Mouse (Mus musculus) macrophage (primary cell): ENCODE measurements around the gene Lrit3. TPM values are rescaled to one million over a fixed set of nuclear protein-coding genes. Genes with fewer than 3 reads are reported as not detected.
A peak's percentile ranks its signal among the peaks of the same experiment; 100 is the strongest.

ENCODE experiments used
- H3K27ac ChIP-seq: fragments of 350-480 bp; formaldehyde crosslinking; 2 replicates; pipeline ENCODE4 v1.9.0; 2021
- H3K36me3 ChIP-seq: fragments of 350-480 bp; formaldehyde crosslinking; 2 replicates; pipeline ENCODE4 v1.9.0; 2021; ENCODE audit errors: inconsistent target
- H3K4me3 ChIP-seq: fragments of 350-480 bp; formaldehyde crosslinking; 2 replicates; pipeline ENCODE4 v1.9.0; 2021; ENCODE audit errors: inconsistent target
- H3K79me2 ChIP-seq: fragments of 350-480 bp; formaldehyde crosslinking; 2 replicates; pipeline ENCODE4 v1.9.0; 2021; ENCODE audit errors: inconsistent target
- WGBS: methylation state at CpG from one replicate; pipeline ENCODE4 v1.1.7; 2026; ENCODE audit warnings: inconsistent platforms; ENCODE audit not compliant: missing documents; 5-methylcytosine and 5-hydroxymethylcytosine counted together
- polyA plus RNA-seq: library from polyadenylated mRNA; stranded (reverse); fragments of 250-400 nt; gene quantifications from 3 replicates; pipeline ENCODE4 v1.2.4, GENCODE M21; 2018; ENCODE audit warnings: inconsistent platforms
- total RNA-seq, 78 experiments: library from RNA; depleted of rRNA; stranded (reverse); fragments of 250-400 nt; gene quantifications; 1 replicate in 9 of 78; 2 replicates in 24 of 78; 3 replicates in 43 of 78; 4 replicates in 2 of 78; pipeline ENCODE4 v1.2.4; 2018; ENCODE audit warnings: inconsistent platforms in 56 of 78

The Lrit3 gene
- total RNA-seq (2018; cell fraction: chromatin; rRNA removed): not detected
- total RNA-seq (2018; cell fraction: cytosol; rRNA removed): not detected
- total RNA-seq (2018; cell fraction: nucleus; rRNA removed): not detected
- polyA plus RNA-seq: not detected in 3 replicates

DNA sequence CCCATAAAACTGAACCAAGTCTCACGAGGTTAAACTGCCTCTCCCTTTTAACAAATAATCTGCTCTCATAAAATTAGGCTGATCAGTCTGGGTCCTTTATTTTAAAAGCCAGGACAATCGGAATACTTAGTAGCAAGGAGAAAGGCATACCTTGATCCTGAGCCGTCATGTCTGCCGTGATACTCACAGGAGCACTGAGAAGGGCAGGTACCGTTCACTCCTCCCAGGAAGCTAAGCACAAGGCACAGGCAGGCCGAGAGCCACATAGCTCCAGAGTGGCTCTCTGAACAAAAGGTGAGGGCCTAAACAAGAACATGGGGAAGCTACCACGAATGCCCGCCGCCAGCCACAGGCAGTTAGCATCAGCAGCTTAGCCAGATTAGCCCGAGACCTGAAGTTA lies at the start of gene Lrit3:
Lrit3 (minus strand) TSS at position 266 of the 400 bp plus-strand sequence.
- Histone ChIP-seq H3K4me3 (no peak within 1 kb of the TSS), H3K36me3 (no peaks in the 10 kb centered on the region), H3K27ac (no peak within 1 kb of the TSS), H3K79me2 (no peaks in the 10 kb centered on the region)
- 87% methylated on average over 10 of the region's 10 CpGs for WGBS

DNA sequence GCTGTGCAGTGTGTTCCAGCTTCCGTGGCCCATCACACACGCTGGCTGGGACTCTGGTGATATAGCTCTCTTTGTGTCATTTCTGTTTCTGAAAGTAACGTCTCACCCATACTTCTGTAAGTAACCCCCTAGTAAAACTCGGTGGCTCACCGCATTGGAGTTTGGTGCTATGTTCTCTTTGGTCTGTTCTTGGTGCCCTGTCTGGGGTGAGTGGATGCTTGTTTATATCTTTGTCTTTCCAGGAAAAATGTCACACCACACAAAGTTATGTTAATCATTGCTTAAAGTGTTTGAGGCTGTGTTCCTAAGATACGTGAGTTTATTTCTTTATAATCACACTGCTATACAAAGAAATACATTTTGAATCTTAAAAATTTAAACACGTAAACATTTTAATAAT lies 43.0 kb upstream of the Lrit3 start:
- Histone ChIP-seq H3K36me3 (no peaks in the 10 kb centered on the region), H3K27ac (no peak overlapping the region), H3K79me2 (no peaks in the 10 kb centered on the region), H3K4me3 (no peak overlapping the region)
- 88% methylated on average over 7 of the region's 7 CpGs for WGBS

DNA sequence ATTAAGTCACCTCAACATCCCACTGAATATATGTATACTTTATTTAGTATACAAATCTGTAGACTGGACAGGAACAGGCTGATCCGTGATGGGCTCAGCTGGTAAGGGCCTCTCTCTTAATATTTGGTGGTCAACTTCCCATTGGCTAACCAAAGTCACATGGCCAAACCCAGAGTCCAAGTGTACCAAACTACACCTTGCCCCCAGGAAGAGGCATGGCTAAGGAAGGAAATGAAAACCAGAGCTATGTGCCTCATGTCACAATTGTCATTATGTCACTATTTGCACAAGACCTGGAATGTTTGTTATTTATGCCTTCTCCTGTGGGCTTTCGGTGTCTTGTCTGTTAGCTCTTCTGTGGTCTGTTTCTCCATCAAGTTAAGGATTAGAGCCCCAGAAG lies 42.0 kb upstream of the Lrit3 start:
- H3K4me3 ChIP-seq: no peak overlapping the region
- H3K36me3 ChIP-seq: no peaks in the 10 kb centered on the region
- 75% methylated on average over 2 of the region's 2 CpGs for WGBS
- H3K79me2 ChIP-seq: no peaks in the 10 kb centered on the region
- no peak overlapping the region for H3K27ac ChIP-seq

DNA sequence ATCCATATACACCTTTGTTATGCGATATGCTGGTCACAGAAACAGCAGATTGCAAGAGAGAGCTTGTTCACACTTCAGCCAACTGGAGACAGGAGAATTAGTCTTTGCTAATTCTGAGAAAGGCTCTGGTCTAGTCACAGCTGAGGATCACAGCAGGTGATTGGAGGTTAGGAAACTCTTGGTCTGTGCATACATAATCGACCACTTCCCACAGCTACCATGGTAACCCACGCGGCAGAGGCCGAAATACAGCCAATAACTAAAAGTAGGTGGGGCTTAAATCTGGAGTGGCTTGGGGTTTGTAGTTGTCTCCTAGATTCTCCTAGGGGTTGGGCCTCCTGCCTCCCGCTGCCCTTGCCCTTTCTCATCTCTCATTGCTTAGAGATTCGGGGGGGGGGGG lies 34.2 kb upstream of the Lrit3 start:
- Histone ChIP-seq H3K36me3 (no peaks in the 10 kb centered on the region), H3K79me2 (no peaks in the 10 kb centered on the region), H3K4me3 (no peak overlapping the region), H3K27ac (no peak overlapping the region)
- 73% methylated on average over 7 of the region's 7 CpGs for WGBS

DNA sequence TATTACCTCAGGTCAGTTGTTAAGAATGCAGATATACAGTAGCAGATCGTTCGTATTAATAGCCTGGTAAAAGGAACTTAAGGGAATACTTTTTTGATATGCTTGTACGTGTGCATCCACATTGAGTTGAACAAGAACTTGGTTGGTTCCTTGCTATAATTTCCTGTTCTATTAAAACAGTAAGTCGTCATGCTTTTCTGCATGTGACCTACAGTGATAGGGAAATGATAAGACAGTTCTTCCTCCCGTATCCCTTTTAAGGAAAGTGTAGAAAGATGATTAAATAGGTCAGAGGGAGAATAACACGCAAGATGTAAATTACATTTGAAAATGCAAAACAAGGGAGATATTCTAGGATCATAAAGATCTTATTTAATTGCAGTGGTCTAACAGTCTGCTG lies 33.1 kb upstream of the Lrit3 start:
- H3K27ac ChIP-seq: no peak overlapping the region
- whole genome bisulfite sequencing: 81% methylated on average over 6 of the region's 6 CpGs
- H3K4me3 ChIP-seq: no peak overlapping the region
- H3K79me2 ChIP-seq: no peaks in the 10 kb centered on the region
- no peaks in the 10 kb centered on the region for H3K36me3 ChIP-seq

DNA sequence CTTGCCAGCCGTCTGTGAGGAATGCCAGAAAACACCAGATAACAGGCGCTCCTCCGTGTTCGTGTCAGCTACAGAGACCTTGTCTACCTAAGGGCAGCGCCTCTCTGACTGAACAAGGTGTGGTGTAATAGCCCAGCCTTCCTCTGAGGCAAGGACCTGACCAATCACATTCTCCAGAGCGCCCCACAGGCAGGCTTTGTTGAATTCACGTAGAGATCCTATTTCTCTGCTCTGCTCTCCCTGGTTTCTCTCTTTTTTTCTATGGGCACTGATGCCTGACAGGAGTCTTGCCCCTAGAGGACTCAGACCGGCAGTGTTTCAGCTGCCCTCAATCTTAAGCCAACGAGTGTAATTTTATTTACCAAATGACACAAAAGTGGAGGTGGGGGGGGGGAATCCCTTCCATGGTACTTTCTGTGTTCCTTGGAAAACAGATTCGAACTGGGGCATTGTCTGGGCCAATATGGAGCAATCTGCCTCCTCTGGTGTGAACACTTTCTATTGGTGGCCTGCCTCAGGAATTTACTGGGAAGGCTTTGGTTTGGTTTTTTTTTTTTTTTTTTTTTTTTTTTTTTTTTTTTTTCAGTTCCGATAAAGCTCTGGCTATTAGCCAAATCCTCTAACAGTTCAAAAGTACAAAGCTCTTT lies 32.3 kb upstream of the Lrit3 start:
- WGBS: 44% methylated on average over 10 of the region's 11 CpGs
- H3K36me3 ChIP-seq: no peaks in the 10 kb centered on the region
- no peak overlapping the region for H3K27ac ChIP-seq
- H3K4me3 ChIP-seq: no peak overlapping the region
- H3K79me2 ChIP-seq: no peaks in the 10 kb centered on the region

DNA sequence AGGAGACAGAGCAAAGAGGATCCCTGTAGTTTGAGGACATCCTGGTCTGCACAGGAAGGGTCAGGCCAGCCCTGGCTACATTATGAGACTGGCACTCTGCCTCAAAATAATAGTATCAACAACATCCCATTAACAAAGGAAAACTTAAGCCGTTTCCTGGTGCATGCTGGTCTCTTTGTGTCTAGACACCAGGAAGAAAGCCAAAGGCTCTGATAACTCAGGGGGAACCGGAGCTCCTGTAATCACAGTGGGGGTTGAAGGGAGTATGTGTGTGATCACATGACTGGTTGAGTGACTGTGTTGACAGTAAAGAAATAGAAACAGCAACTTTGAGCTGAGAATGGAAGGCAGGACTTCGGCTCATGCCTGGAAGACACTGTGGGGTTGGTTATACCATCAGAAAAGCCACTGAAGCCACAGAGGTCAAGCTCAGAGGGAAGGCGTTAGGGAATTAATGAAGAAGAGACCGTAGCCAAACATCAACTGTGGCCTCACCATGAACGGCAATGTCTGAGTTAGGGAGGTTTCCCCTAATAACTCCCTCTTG lies 31.6 kb upstream of the Lrit3 start, which contains the start of gene Cfi:
Cfi (plus strand) TSS at position 497 of the 547 bp plus-strand sequence.
- H3K27ac ChIP-seq: no peak within 1 kb of the TSS
- H3K4me3 ChIP-seq: no peak within 1 kb of the TSS
- H3K36me3 ChIP-seq: no peaks in the 10 kb centered on the region
- whole genome bisulfite sequencing: 71% methylated on average over 5 of the region's 6 CpGs
- no peaks in the 10 kb centered on the region for H3K79me2 ChIP-seq

DNA sequence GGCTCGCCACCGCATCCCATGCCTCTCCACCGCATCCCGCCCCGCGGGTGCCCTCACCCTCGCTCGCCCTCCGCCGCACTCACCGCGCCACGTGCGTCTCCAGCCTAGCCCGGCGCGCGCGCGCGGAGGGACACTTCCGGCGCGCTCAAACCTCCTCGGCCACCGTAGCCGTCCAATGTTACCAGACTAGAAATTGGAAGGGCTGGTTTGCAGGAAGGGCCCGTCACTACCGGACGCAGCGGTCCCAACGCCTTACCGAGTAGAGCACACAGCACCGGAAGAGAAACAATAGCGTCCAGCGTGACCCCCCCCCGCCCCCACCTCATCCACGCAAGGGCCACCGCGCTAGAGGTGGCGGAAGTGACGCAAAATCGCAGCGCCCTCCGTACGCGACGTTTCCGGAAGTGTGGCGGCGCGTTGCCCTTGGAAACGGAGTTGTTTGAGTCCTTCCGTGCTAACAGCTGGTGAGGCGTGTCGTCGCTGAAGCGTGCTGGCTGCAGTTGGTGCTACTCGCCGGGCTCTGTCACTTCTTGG lies 27.3 kb upstream of the Lrit3 start, which contains the start of gene Gar1:
Gar1 (minus strand) TSS at position 362 of the 534 bp plus-strand sequence.
- H3K4me3 ChIP-seq: peak within 1 kb of the TSS; percentile 54
- no peaks in the 10 kb centered on the region for H3K36me3 ChIP-seq
- peak within 1 kb of the TSS; percentile 62 for H3K27ac ChIP-seq
- peaks cover 33% of the 10 kb centered on the region for H3K79me2 ChIP-seq
- under 1% methylated on average over 59 of the region's 60 CpGs for WGBS

DNA sequence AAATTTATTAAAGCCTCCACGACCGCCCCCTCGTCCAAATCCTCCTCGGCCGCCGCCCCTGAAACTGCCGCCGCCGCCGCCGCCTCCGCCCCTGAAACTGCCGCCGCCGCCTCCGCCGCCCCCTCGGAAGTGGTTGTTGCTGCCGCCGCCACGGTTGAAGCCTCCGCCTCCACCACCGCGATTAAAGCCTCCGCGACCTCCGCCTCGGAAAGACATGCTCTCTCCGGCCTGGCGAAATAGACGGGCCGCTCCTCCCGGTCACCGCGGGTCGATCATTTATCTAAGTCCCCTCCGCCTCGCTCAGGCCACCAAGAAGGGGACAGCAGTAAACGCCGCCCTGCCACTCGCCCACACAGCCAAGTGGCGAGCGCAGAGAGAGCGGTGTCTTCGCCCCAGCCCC lies 26.8 kb upstream of the Lrit3 start:
- WGBS: 3% methylated on average over 38 of the region's 45 CpGs
- Histone ChIP-seq H3K4me3 (peak overlapping the region; percentile 54), H3K27ac (no peak overlapping the region), H3K79me2 (peaks cover 33% of the 10 kb centered on the region), H3K36me3 (no peaks in the 10 kb centered on the region)

DNA sequence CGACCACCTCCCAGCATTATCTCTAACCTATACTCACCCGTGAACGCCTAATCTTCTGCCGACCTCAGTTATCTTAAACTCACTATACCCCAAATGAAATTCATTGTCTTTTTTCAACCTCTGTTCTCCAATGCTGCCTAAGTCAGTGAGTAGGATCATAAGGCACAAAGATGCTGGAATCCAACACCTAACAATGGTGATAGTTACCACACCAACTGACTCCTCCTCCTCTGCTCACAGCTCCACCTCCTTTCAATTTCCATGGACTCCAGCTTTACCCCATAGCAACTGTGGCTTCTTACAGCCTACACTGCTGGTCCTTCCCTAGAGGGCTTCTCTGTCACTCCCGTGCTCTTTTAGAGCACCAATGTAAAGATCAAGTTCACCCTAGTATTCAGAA lies 23.9 kb upstream of the Lrit3 start:
- Histone ChIP-seq H3K36me3 (no peaks in the 10 kb centered on the region), H3K4me3 (no peak overlapping the region), H3K27ac (no peak overlapping the region), H3K79me2 (peaks cover 33% of the 10 kb centered on the region)
- 98% methylated on average over 4 of the region's 5 CpGs for WGBS

DNA sequence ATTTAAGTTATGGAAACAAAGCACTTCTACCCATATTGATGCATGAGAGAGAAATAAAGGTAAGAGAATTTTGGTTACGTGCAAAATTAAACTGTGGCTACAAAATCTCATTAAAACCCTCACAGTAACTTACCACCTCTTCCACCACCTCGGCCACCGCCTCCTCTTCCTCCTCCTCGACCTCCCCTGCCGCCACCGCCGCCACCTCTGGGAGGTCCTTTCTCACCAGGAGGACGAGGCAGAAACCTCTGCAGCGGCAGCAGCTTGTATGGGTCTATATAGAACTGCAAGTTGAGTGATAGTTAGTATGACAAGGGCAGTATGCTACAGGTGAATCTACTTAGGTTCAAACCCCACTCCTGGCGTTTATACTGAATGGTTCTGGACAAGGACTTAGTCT lies 22.9 kb upstream of the Lrit3 start:
- no peaks in the 10 kb centered on the region for H3K36me3 ChIP-seq
- 75% methylated on average over 10 of the region's 10 CpGs for WGBS
- peaks cover 33% of the 10 kb centered on the region for H3K79me2 ChIP-seq
- no peak overlapping the region for H3K4me3 ChIP-seq
- H3K27ac ChIP-seq: no peak overlapping the region

DNA sequence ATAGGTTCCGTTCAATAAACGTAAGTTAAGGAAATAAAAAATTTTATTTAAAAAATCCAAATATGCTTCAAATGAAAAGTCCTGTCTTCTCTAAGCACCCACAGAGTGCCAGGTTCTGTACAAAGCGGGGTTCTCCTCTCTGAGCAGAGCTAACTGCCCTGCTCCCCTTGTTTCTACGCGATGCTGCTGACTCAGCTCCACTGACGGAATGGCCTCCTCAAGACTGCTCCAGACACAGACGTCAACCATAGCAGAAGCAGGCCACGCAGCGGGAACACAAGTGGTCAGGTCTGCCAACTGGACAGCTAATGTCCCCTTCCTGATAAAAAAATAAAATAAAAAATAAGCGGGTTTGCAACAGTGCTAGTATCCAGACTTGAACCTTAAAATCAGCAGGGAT lies 21.1 kb upstream of the Lrit3 start:
- no peak overlapping the region for H3K27ac ChIP-seq
- no peaks in the 10 kb centered on the region for H3K36me3 ChIP-seq
- no peak overlapping the region for H3K4me3 ChIP-seq
- WGBS: 95% methylated on average over 10 of the region's 10 CpGs
- peaks cover 28% of the 10 kb centered on the region for H3K79me2 ChIP-seq

DNA sequence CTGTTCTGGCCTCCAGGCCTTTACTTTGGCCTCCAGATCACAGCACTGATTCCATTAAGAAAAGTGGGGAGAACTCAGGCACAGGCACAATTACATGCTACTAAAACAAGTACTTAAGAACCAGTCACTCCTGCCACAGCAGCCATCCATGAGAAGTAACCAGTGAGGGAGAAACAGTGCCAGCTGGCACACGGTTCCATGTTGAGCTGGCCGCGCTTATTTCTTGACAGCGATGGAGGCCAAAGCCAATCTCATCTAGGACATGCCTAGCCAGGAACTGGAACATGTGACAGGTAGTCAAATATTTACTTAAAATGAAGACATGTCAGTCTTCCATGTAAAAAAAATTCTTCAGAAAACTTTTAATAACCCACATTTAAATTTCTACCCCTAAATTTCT lies 20.3 kb upstream of the Lrit3 start:
- Histone ChIP-seq H3K27ac (no peak overlapping the region), H3K36me3 (no peaks in the 10 kb centered on the region), H3K79me2 (peaks cover 21% of the 10 kb centered on the region), H3K4me3 (no peak overlapping the region)
- 89% methylated on average over 4 of the region's 4 CpGs for WGBS

DNA sequence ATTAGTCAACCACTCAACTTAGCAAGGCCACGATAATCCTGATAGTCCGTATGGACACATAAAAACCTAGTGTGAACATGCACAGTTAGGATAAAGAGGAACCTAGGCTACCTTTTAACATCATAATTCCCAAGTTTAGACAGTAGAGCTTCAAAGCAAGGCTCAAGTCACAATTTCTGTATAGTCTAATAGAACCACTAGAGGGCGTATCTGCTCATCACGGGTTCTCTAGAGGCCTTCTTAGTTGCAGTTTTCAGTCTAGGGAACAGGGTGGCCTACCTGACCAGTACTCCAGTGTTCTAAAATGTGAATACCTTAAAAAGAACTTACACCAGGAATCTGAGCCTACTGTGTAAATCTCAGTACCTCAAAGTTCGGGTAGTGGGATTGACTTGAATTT lies 19.5 kb upstream of the Lrit3 start:
- Histone ChIP-seq H3K79me2 (peaks cover 12% of the 10 kb centered on the region), H3K27ac (no peak overlapping the region), H3K4me3 (no peak overlapping the region), H3K36me3 (no peaks in the 10 kb centered on the region)
- 54% methylated on average over 5 of the region's 5 CpGs for WGBS

DNA sequence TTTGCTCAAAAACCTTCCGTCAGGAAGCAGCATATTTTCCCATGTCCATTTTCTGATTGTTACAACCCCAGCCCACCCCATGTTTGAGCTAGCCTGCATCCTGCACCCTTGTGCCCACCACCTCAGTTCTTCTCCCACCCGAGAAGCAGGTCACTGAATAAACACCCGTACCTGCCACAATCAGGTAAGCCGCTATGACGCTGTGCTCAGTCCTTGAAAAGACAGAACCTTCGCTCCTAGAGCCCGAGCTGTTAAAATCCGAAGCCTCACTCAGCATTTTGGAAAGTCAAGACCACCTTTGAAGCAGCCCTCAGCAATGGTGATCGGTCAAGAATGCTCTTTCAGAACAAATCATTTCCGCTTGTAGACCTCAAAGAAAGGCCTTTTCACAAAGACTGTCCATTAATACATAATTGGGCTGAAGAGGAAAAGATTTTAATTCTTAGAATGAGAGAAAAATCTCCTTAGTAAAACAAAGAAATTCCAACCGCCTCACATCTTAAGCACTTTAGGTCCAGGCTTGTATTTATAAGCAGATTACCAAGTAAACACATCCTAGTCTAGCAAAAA lies 18.5 kb upstream of the Lrit3 start, which contains the start of gene Rrh:
Rrh (minus strand) TSS at position 382 of the 570 bp plus-strand sequence.
- no peak within 1 kb of the TSS for H3K27ac ChIP-seq
- WGBS: 98% methylated on average over 11 of the region's 11 CpGs
- no peaks in the 10 kb centered on the region for H3K36me3 ChIP-seq
- no peak within 1 kb of the TSS for H3K4me3 ChIP-seq
- peaks cover 2% of the 10 kb centered on the region; the same call in 1 of the 2 replicates for H3K79me2 ChIP-seq
